Mouse (Mus musculus): ENCODE data around the gene Hcfc2. TPM values are rescaled to one million over a fixed set of nuclear protein-coding genes. Genes with fewer than 3 reads are reported as not detected.

Gene Hcfc2
- polyA plus RNA-seq, 1 experiment from 2014 or later: 35.4 TPM

DNA sequence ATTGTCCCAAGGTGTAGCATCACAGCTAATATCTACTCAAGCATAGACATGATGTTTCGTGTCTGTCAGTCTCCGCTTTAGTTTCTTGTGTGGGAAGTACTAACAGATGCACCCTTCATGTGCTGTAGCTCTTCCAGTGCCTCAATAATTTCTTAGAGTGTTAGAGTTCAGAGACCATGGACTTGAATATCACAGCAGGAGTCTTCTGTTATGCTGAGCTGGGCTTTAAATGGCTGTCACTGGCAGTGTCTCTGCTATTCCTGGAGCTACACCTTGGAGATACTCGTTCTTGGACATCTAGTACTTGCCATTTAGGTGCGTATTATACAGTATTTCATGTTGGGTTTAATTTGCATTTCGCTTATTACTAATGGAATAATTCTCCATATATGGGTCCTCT is 49.3 kb downstream of the Hcfc2 start:
- DNase-seq (ENCODE audit: low spot score): no peak
- H3K9me3 ChIP-seq (ENCODE audit: control insufficient read depth, low read length): no peaks in the 10 kb centered on the region
- no peak for ATAC-seq (ENCODE audit: low FRiP score)
- H3K4me3 ChIP-seq (ENCODE audit: low read depth, low read length): no peak overlapping the region
- H3K4me2 ChIP-seq (replicated peaks; ENCODE audit: low read depth, low read length): no peak overlapping the region
- no peaks in the 10 kb centered on the region for H3K4me1 ChIP-seq (replicated peaks; ENCODE audit: control insufficient read depth, insufficient read depth, low read length)
- peaks cover 11% of the 10 kb centered on the region; the same call in 1 of the 2 replicates for H3K36me3 ChIP-seq (ENCODE audit: control insufficient read depth, insufficient read depth, low read length)
- no peak overlapping the region for H3K9ac ChIP-seq (ENCODE audit: low read depth, low read length)
- H3K27me3 ChIP-seq (ENCODE audit: control insufficient read depth, insufficient read depth, low read length): no peaks in the 10 kb centered on the region
- WGBS: 91% methylated on average over 5 of the region's 5 CpGs
- H3K27ac ChIP-seq (ENCODE audit: low read depth, low read length): no peak overlapping the region

- H3K27ac ChIP-seq (ENCODE audit: low read depth, low read length): no peak overlapping the region
- no peaks in the 10 kb centered on the region for H3K4me1 ChIP-seq (replicated peaks; ENCODE audit: control insufficient read depth, insufficient read depth, low read length)
- no peaks in the 10 kb centered on the region for H3K27me3 ChIP-seq (ENCODE audit: control insufficient read depth, insufficient read depth, low read length)
- no peak overlapping the region for H3K9ac ChIP-seq (ENCODE audit: low read depth, low read length)
- no peak overlapping the region for H3K4me3 ChIP-seq (ENCODE audit: low read depth, low read length)
- no peak overlapping the region for H3K4me2 ChIP-seq (replicated peaks; ENCODE audit: low read depth, low read length)
- peaks cover 22% of the 10 kb centered on the region for H3K36me3 ChIP-seq (ENCODE audit: control insufficient read depth, insufficient read depth, low read length)
- no peaks in the 10 kb centered on the region for H3K9me3 ChIP-seq (ENCODE audit: control insufficient read depth, low read length)
- DNase-seq (ENCODE audit: low spot score) (no peak), ATAC-seq (ENCODE audit: low FRiP score) (no peak)
- 93% methylated on average over 15 of the region's 15 CpGs for WGBS
These were observed 51.3 kb downstream of the Hcfc2 start for GRCm38 (mm10) chr10:82746988-82747850.

- Histone ChIP-seq H3K4me2 (replicated peaks; ENCODE audit: low read depth, low read length) (no peak overlapping the region), H3K4me1 (replicated peaks; ENCODE audit: control insufficient read depth, insufficient read depth, low read length) (no peaks in the 10 kb centered on the region), H3K4me3 (ENCODE audit: low read depth, low read length) (no peak overlapping the region), H3K27ac (ENCODE audit: low read depth, low read length) (no peak overlapping the region), H3K27me3 (ENCODE audit: control insufficient read depth, insufficient read depth, low read length) (no peaks in the 10 kb centered on the region), H3K9ac (ENCODE audit: low read depth, low read length) (no peak overlapping the region), H3K36me3 (ENCODE audit: control insufficient read depth, insufficient read depth, low read length) (peaks cover 30% of the 10 kb centered on the region), H3K9me3 (ENCODE audit: control insufficient read depth, low read length) (no peaks in the 10 kb centered on the region)
- DNase-seq (ENCODE audit: low spot score): no peak
- WGBS: 91% methylated on average over 6 of the region's 6 CpGs
- ATAC-seq (ENCODE audit: low FRiP score): no peak
These were observed 54.8 kb downstream of the Hcfc2 start for GRCm38 (mm10) chr10:82750778-82751177.

DNA sequence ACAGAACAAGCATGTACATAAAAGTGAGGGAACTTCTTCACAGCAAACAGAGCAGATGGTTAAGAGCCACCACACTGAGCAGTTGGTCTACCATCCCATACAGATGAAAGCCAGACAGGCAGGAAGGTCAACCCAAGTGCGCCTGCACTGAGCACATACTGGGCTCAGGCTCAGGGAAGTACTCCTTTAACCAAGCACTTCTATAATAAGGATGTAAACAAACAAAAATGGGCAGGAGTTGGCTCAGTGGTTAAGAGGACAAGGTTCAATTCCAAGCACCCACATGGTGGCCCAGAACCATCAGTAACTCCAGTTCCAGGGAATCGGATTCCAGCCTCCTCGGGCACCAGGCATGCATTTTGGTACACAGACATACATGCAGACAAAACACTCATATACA is 57.0 kb downstream of the Hcfc2 start:
- no peaks in the 10 kb centered on the region for H3K4me1 ChIP-seq (replicated peaks; ENCODE audit: control insufficient read depth, insufficient read depth, low read length)
- H3K9me3 ChIP-seq (ENCODE audit: control insufficient read depth, low read length): no peaks in the 10 kb centered on the region
- H3K27me3 ChIP-seq (ENCODE audit: control insufficient read depth, insufficient read depth, low read length): no peaks in the 10 kb centered on the region
- H3K4me2 ChIP-seq (replicated peaks; ENCODE audit: low read depth, low read length): no peak overlapping the region
- no peak overlapping the region for H3K27ac ChIP-seq (ENCODE audit: low read depth, low read length)
- 94% methylated on average over 3 of the region's 3 CpGs for WGBS
- ATAC-seq (ENCODE audit: low FRiP score): no peak
- no peak overlapping the region for H3K4me3 ChIP-seq (ENCODE audit: low read depth, low read length)
- no peak overlapping the region for H3K9ac ChIP-seq (ENCODE audit: low read depth, low read length)
- peaks cover 32% of the 10 kb centered on the region for H3K36me3 ChIP-seq (ENCODE audit: control insufficient read depth, insufficient read depth, low read length)
- no peak for DNase-seq (ENCODE audit: low spot score)

DNA sequence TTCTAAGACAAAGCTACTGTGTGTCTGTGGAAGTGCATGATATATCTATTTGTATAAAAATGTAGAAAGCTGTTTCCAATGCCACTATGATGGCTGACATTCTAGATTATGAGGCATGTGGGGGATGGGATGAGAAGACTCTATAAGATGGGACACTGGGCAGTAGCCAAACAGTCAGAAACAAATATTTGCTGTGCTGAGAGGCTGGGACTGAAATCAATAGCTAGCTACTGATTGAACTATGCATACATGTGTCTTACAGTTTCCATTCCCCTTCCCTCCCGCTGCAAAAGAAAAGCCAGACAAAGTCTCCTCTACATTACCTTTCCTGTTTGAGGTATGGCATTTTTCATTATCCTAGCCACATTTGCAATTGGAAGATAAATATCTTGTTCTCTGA is 58.7 kb downstream of the Hcfc2 start:
- no peaks in the 10 kb centered on the region for H3K9me3 ChIP-seq (ENCODE audit: control insufficient read depth, low read length)
- H3K4me1 ChIP-seq (replicated peaks; ENCODE audit: control insufficient read depth, insufficient read depth, low read length): no peaks in the 10 kb centered on the region
- no peaks in the 10 kb centered on the region for H3K27me3 ChIP-seq (ENCODE audit: control insufficient read depth, insufficient read depth, low read length)
- 100% methylated on average over 1 of the region's 1 CpGs for WGBS
- H3K36me3 ChIP-seq (ENCODE audit: control insufficient read depth, insufficient read depth, low read length): peaks cover 28% of the 10 kb centered on the region
- H3K27ac ChIP-seq (ENCODE audit: low read depth, low read length): no peak overlapping the region
- no peak overlapping the region for H3K9ac ChIP-seq (ENCODE audit: low read depth, low read length)
- no peak for ATAC-seq (ENCODE audit: low FRiP score)
- H3K4me3 ChIP-seq (ENCODE audit: low read depth, low read length): no peak overlapping the region
- DNase-seq (ENCODE audit: low spot score): no peak
- no peak overlapping the region for H3K4me2 ChIP-seq (replicated peaks; ENCODE audit: low read depth, low read length)

DNA sequence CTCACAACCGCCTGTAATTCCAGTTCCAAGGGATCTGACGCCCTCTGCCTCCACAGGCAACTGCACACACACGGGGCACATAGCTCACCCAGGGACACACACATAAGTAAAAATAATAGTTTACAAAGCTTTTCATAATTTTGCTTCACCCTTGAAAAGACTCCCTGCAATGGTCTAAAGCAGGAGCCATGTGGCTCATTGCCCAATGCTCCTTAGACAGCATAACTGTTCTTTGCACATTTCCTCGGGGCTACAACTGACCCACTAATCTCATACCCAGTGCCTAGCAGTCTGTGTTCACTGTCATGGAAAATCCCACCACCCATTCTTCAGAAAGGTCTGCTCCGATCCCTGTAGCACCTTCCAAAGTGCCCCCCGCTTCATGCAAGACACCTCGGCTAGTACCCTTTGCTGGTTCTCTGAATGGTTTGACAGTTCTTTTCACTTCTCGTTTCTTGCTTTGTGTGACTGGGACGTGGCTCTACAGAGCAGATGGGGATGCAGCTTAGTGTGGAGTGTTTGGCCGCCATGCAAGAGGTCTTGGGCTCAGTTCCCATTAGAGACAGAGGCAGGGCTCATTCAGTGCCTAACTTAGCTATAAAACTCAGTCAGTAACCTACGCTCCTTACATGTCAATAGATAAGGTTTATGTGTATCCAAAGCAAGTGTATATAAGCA is 59.4 kb downstream of the Hcfc2 start:
- no peaks in the 10 kb centered on the region for H3K27me3 ChIP-seq (ENCODE audit: control insufficient read depth, insufficient read depth, low read length)
- no peaks in the 10 kb centered on the region for H3K9me3 ChIP-seq (ENCODE audit: control insufficient read depth, low read length)
- H3K36me3 ChIP-seq (ENCODE audit: control insufficient read depth, insufficient read depth, low read length): peaks cover 28% of the 10 kb centered on the region
- H3K4me3 ChIP-seq (ENCODE audit: low read depth, low read length): no peak overlapping the region
- no peak overlapping the region for H3K9ac ChIP-seq (ENCODE audit: low read depth, low read length)
- ATAC-seq (ENCODE audit: low FRiP score) (no peak), DNase-seq (ENCODE audit: low spot score) (no peak)
- 93% methylated on average over 11 of the region's 11 CpGs for WGBS
- H3K4me1 ChIP-seq (replicated peaks; ENCODE audit: control insufficient read depth, insufficient read depth, low read length): 0 out of 2 replicates have a peak, but pooled peaks cover 2% of the 10 kb centered on the region
- H3K27ac ChIP-seq (ENCODE audit: low read depth, low read length): no peak overlapping the region
- no peak overlapping the region for H3K4me2 ChIP-seq (replicated peaks; ENCODE audit: low read depth, low read length)

- Histone ChIP-seq H3K9ac (ENCODE audit: low read depth, low read length) (no peak overlapping the region), H3K9me3 (ENCODE audit: control insufficient read depth, low read length) (no peaks in the 10 kb centered on the region), H3K4me3 (ENCODE audit: low read depth, low read length) (no peak overlapping the region), H3K4me2 (replicated peaks; ENCODE audit: low read depth, low read length) (no peak overlapping the region), H3K27me3 (ENCODE audit: control insufficient read depth, insufficient read depth, low read length) (no peaks in the 10 kb centered on the region), H3K4me1 (replicated peaks; ENCODE audit: control insufficient read depth, insufficient read depth, low read length) (peaks cover 6% of the 10 kb centered on the region), H3K36me3 (ENCODE audit: control insufficient read depth, insufficient read depth, low read length) (peaks cover 27% of the 10 kb centered on the region), H3K27ac (ENCODE audit: low read depth, low read length) (no peak overlapping the region)
- 91% methylated on average over 9 of the region's 9 CpGs for WGBS
- DNase-seq (ENCODE audit: low spot score) (no peak), ATAC-seq (ENCODE audit: low FRiP score) (no peak)
These were observed 60.5 kb downstream of the Hcfc2 start for GRCm38 (mm10) chr10:82756466-82756865.

- ATAC-seq (ENCODE audit: low FRiP score) (no peak), DNase-seq (ENCODE audit: low spot score) (no peak)
- H3K9me3 ChIP-seq (ENCODE audit: control insufficient read depth, low read length): no peaks in the 10 kb centered on the region
- peaks cover 7% of the 10 kb centered on the region for H3K4me1 ChIP-seq (replicated peaks; ENCODE audit: control insufficient read depth, insufficient read depth, low read length)
- H3K9ac ChIP-seq (ENCODE audit: low read depth, low read length): no peak overlapping the region
- no peak overlapping the region for H3K4me3 ChIP-seq (ENCODE audit: low read depth, low read length)
- 96% methylated on average over 9 of the region's 9 CpGs for WGBS
- no peak overlapping the region for H3K27ac ChIP-seq (ENCODE audit: low read depth, low read length)
- peaks cover 21% of the 10 kb centered on the region for H3K36me3 ChIP-seq (ENCODE audit: control insufficient read depth, insufficient read depth, low read length)
- no peak overlapping the region for H3K4me2 ChIP-seq (replicated peaks; ENCODE audit: low read depth, low read length)
- H3K27me3 ChIP-seq (ENCODE audit: control insufficient read depth, insufficient read depth, low read length): no peaks in the 10 kb centered on the region
These were observed 61.4 kb downstream of the Hcfc2 start for GRCm38 (mm10) chr10:82757341-82757740.

DNA sequence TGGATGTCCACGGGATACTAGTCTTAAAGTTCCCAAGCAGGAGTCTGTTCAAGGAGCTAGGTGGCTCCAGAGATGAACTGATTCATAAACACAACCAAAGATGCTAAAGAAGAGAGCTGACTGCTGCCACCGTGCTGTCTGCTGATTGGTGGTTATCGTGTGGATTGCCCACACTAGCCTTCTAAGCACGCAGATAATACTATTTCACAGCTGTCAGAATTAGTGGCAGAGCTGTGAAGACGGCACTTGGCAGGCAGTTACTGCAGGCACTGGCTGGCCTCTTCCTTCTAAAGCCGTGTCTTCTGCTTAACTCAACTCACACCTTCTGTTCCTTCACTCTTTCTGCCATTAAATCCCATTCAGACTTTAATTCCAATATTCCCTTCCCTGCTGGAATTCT is 62.4 kb downstream of the Hcfc2 start:
- Histone ChIP-seq H3K4me1 (replicated peaks; ENCODE audit: control insufficient read depth, insufficient read depth, low read length) (peaks cover 7% of the 10 kb centered on the region), H3K9ac (ENCODE audit: low read depth, low read length) (no peak overlapping the region), H3K4me2 (replicated peaks; ENCODE audit: low read depth, low read length) (no peak overlapping the region), H3K27me3 (ENCODE audit: control insufficient read depth, insufficient read depth, low read length) (no peaks in the 10 kb centered on the region), H3K36me3 (ENCODE audit: control insufficient read depth, insufficient read depth, low read length) (peaks cover 21% of the 10 kb centered on the region), H3K9me3 (ENCODE audit: control insufficient read depth, low read length) (no peaks in the 10 kb centered on the region), H3K4me3 (ENCODE audit: low read depth, low read length) (no peak overlapping the region), H3K27ac (ENCODE audit: low read depth, low read length) (no peak overlapping the region)
- no peak for DNase-seq (ENCODE audit: low spot score)
- ATAC-seq (ENCODE audit: low FRiP score): no peak
- 92% methylated on average over 6 of the region's 6 CpGs for WGBS
